25 mouse cellular contexts compared by ENCODE assay signal in the genomic region with DNA sequence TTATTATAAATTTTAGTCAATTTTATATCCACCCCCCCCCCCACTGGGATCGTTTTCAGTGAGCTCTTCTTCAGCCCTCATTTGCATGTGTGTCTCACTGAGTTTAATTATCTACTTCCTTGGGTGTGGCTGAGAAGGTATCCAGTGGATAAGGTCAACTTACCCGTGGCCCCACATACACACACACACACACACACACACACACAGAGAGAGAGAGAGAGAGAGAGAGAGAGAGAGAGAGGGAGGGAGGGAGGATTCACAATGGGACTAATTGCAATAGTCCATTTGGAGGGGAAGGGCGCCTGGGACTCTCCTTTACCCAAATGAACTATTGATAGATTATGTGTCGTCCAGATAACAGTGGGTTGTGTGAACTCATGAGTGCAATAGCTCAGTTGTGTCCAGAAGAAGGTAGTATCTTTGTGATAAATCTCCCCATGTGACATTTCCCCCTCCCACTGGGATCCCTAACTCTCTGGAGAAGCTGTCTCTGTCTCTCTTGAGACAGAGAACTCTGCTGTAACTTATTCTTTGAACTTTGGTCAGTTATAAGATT.
"Had no signal": no experiment of that assay in that cellular context is flagged by ENCODE, and none has a peak within 500 bp of the region (broad histone marks: within the 10 kb centered on the region; RNA-seq: fewer than 3 reads in every experiment).

No protein-coding gene starts in this region.

- DNase-seq: cerebellum, adult 9-11 months; cerebellum, postnatal 10 days; cerebellum, postnatal 14 days; cerebellum, postnatal 25 days; cerebellum, postnatal 36 days; embryo, embryonic 11 days; forebrain, postnatal 0 days; gastrocnemius, adult 2 months; gastrocnemius, postnatal 10 days; gastrocnemius, postnatal 14 days; gastrocnemius, postnatal 25 days; gastrocnemius, postnatal 36 days; heart, adult 11 months; heart, adult 18-20 months; heart, adult 2 months had no signal

- H3K27ac ChIP-seq: embryonic facial prominence, embryonic 10.5 days; embryonic facial prominence, embryonic 12.5 days; embryonic facial prominence, embryonic 13.5 days; embryonic facial prominence, embryonic 15.5 days; forebrain, embryonic 10.5 days; forebrain, embryonic 12.5 days; forebrain, embryonic 13.5 days; forebrain, embryonic 15.5 days; gastrocnemius, adult 2 months; heart, adult 2 months; heart, embryonic 10.5 days had no signal

- H3K9ac ChIP-seq: embryonic facial prominence, embryonic 12.5 days; embryonic facial prominence, embryonic 13.5 days; embryonic facial prominence, embryonic 15.5 days; forebrain, embryonic 12.5 days; forebrain, embryonic 13.5 days; forebrain, embryonic 15.5 days; forebrain, postnatal 0 days had no signal

- H3K9me3 ChIP-seq: embryonic facial prominence, embryonic 12.5 days; embryonic facial prominence, embryonic 13.5 days; embryonic facial prominence, embryonic 15.5 days; forebrain, embryonic 13.5 days; forebrain, embryonic 15.5 days; heart, embryonic 10.5 days had no signal

- H3K4me1 ChIP-seq: embryonic facial prominence, embryonic 15.5 days; heart, embryonic 10.5 days had no signal

- H3K4me3 ChIP-seq: embryonic facial prominence, embryonic 10.5 days; embryonic facial prominence, embryonic 12.5 days; embryonic facial prominence, embryonic 13.5 days; embryonic facial prominence, embryonic 15.5 days; erythroblast, embryonic 14.5 days; forebrain, embryonic 10.5 days; forebrain, embryonic 12.5 days; forebrain, embryonic 13.5 days; forebrain, embryonic 15.5 days; gastrocnemius, adult 2 months; heart, adult 2 months; heart, embryonic 10.5 days had no signal

- H3K27me3 ChIP-seq: embryonic facial prominence, embryonic 12.5 days; embryonic facial prominence, embryonic 15.5 days; forebrain, embryonic 13.5 days; forebrain, embryonic 15.5 days had no signal

- H3K36me3 ChIP-seq: embryonic facial prominence, embryonic 12.5 days; embryonic facial prominence, embryonic 15.5 days; forebrain, embryonic 10.5 days; forebrain, embryonic 12.5 days; forebrain, embryonic 15.5 days; heart, embryonic 10.5 days had no signal
